Mouse (Mus musculus) forebrain, embryonic 11.5 days (tissue): ENCODE results near the gene Spint1. TPM values are rescaled to one million over a fixed set of nuclear protein-coding genes. Genes with fewer than 3 reads are reported as not detected.
A peak's percentile ranks its signal among the peaks of the same experiment; 100 is the strongest.

Experiments
- ATAC-seq: fragments of 200-750 bp; cut with Nextera tagmentation; replicated peaks from 2 replicates; pipeline ENCODE4 v1.8.0; 2017; ENCODE audit warnings: moderate TSS enrichment; ENCODE audit not compliant: low FRiP score
- DNase-seq: peaks from one replicate; pipeline ENCODE4 v3.0.0-alpha.2; 2017; ENCODE audit warnings: low spot score
- H3K27ac ChIP-seq: fragments of 300-500 bp; sonication (generic); 2 replicates; pipeline ENCODE4 v1.5.1; 2014; ENCODE audit warnings: low read depth, low read length
- H3K27me3 ChIP-seq: fragments of 300-500 bp; sonication (generic); 2 replicates; pipeline ENCODE4 v1.6.1; 2014; ENCODE audit warnings: mild to moderate bottlenecking, low read length, mixed read lengths; ENCODE audit not compliant: control insufficient read depth, insufficient read depth
- H3K36me3 ChIP-seq: fragments of 300-500 bp; sonication (generic); 2 replicates; pipeline ENCODE4 v1.6.1; 2014; ENCODE audit warnings: mild to moderate bottlenecking, low read length, moderate library complexity, mixed read lengths; ENCODE audit not compliant: control insufficient read depth, insufficient read depth
- H3K4me1 ChIP-seq: fragments of 300-500 bp; sonication (generic); replicated peaks from 2 replicates; pipeline ENCODE4 v1.6.1; 2014; ENCODE audit warnings: low read length, mixed read lengths; ENCODE audit not compliant: control insufficient read depth, insufficient read depth
- H3K4me2 ChIP-seq: fragments of 300-500 bp; sonication (generic); 2 replicates; pipeline ENCODE4 v1.6.1; 2014; ENCODE audit warnings: low read depth, mild to moderate bottlenecking, low read length, moderate library complexity, mixed read lengths; ENCODE audit not compliant: severe bottlenecking
- H3K4me3 ChIP-seq: fragments of 300-500 bp; sonication (generic); 2 replicates; pipeline ENCODE4 v1.5.1; 2014; ENCODE audit warnings: low read depth, low read length
- H3K9ac ChIP-seq: fragments of 300-500 bp; sonication (generic); 2 replicates; pipeline ENCODE4 v1.6.1; 2014; ENCODE audit warnings: low read length
- H3K9me3 ChIP-seq: fragments of 300-500 bp; sonication (generic); 2 replicates; pipeline ENCODE4 v1.6.1; 2016; ENCODE audit warnings: low read length, mixed read lengths; ENCODE audit not compliant: control insufficient read depth
- WGBS: fragments of 180-500 bp; shearing (Covaris S2); extraction: QIAGEN DNeasy Blood & Tissue Kit; methylation state at CpG from one replicate; pipeline ENCODE4 v1.1.7; 2014; 5-methylcytosine and 5-hydroxymethylcytosine counted together
- polyA plus RNA-seq: library from polyadenylated mRNA; unstranded; fragments of >200 nt; fragmentation: Nextera tagmentation; extraction: Ambion mirVana; gene quantifications from 2 replicates; pipeline ENCODE4 v1.2.1, GENCODE M21; 2014

The Spint1 gene
- polyA plus RNA-seq, 1 experiment from 2014 or later: 2.2 TPM

DNA sequence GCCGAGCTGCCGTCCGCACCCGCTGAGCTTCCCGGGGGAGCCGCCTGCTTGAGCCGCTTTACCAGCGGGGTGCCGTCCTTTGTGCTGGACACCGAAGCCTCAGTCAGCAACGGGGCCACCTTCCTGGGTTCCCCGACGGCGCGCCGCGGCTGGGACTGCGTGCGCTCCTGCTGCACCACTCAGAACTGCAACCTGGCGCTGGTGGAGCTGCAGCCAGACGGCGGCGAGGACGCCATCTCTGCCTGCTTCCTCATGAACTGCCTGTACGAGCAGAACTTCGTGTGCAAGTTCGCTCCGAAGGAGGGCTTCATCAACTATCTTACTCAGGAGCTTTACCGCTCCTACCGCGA, 684 bp downstream of the Spint1 start:
- ATAC-seq (no peak), DNase-seq (peak; percentile 64)
- peak overlapping the region; percentile 42 for H3K4me2 ChIP-seq
- H3K36me3 ChIP-seq: no peaks in the 10 kb centered on the region
- H3K4me3 ChIP-seq: peak overlapping the region; percentile 30
- H3K27me3 ChIP-seq: peaks cover 41% of the 10 kb centered on the region
- no peak overlapping the region for H3K9ac ChIP-seq
- peaks cover 10% of the 10 kb centered on the region for H3K4me1 ChIP-seq
- 2% methylated on average over 31 of the region's 31 CpGs for WGBS
- H3K9me3 ChIP-seq: no peaks in the 10 kb centered on the region
- no peak overlapping the region for H3K27ac ChIP-seq

DNA sequence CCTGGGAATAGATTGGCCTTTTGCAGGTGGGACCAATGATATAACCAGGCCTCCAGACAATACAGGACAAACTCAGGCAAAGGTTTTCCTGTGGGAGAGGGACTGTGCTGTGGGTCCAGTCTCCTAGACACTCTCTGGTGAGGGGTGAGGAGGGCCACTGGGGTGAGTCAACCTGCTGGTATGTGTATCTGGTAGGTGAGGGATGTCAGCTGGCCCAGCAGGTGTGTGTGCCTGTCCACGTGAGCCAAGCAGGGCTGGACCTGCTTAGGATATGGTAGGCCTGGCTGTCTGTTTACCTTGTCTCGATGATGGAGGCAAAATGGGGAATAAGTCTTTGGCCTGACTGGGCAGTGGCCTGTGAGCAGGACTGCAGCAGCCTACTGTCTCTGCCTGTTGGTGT, 1.5 kb downstream of the Spint1 start:
- Histone ChIP-seq H3K36me3 (no peaks in the 10 kb centered on the region), H3K9ac (no peak overlapping the region), H3K4me3 (no peak overlapping the region), H3K4me1 (peaks cover 10% of the 10 kb centered on the region), H3K9me3 (no peaks in the 10 kb centered on the region), H3K27ac (no peak overlapping the region), H3K4me2 (no peak overlapping the region), H3K27me3 (peaks cover 41% of the 10 kb centered on the region)
- 75% methylated on average over 2 of the region's 2 CpGs for WGBS
- DNase-seq (no peak), ATAC-seq (no peak)

DNA sequence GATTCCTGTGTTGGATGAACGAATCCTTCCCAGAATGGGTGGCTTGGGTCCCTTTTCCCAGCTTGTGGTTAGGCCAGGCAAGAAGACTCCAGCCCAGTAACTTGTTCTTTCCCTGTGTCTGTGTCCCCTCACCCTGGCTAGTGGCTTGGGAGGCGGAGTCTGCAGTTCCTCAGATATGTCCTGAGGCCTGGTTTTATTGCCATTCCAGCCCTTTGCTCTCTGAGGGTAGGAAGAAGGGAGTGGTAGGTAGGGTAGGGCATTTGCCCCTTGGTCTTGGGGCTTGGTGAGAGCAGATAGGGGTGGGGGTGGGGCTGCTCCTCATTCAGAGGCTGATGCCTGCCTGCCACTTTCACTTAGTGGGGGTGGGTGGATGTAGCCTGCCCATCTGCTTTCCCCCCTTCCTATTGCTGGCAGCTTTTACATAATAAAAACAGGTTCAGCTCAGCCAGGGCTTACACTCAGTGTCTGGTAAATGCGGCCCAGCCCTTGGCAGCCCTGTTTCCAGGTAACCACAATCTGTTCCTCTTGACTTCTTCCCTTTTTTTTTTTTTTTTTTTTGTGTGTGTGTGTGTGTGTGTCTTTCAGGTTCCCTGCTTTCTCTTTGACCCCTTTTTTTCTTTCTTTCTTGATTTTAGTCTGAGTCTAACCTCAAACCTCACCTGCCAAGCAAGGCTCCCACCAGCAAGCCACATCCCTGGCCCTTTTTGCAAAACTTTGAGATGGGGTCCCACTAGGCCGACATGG, 3.1 kb downstream of the Spint1 start:
- Histone ChIP-seq H3K9me3 (no peaks in the 10 kb centered on the region), H3K4me2 (no peak overlapping the region), H3K4me1 (peaks cover 10% of the 10 kb centered on the region), H3K36me3 (no peaks in the 10 kb centered on the region), H3K27me3 (peaks cover 41% of the 10 kb centered on the region), H3K27ac (no peak overlapping the region), H3K4me3 (no peak overlapping the region), H3K9ac (no peak overlapping the region)
- ATAC-seq (no peak), DNase-seq (no peak)
- WGBS: 75% methylated on average over 4 of the region's 4 CpGs

DNA sequence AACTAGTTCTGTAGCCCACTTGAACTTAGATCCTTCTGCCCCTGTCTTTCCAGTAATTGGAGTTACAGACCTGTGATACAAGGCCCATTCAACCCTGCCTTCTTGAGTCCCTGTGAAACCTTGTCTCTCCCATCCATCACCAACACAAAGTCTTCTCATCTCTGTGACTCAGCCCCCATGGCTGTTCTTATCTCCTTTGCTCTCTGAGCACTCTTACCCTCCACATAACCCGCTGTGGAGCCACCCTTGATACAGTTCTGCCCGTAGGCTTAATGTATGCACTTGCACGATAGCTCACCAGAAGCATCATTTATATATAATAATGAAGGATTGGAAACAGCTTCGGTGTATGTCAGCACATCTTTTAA, 3.6 kb downstream of the Spint1 start:
- H3K4me2 ChIP-seq: no peak overlapping the region
- no peaks in the 10 kb centered on the region for H3K36me3 ChIP-seq
- no peaks in the 10 kb centered on the region for H3K9me3 ChIP-seq
- peaks cover 36% of the 10 kb centered on the region for H3K27me3 ChIP-seq
- no peak for DNase-seq
- H3K9ac ChIP-seq: no peak overlapping the region
- H3K4me3 ChIP-seq: no peak overlapping the region
- H3K27ac ChIP-seq: no peak overlapping the region
- 94% methylated on average over 4 of the region's 4 CpGs for WGBS
- ATAC-seq: no peak
- H3K4me1 ChIP-seq: peaks cover 10% of the 10 kb centered on the region

DNA sequence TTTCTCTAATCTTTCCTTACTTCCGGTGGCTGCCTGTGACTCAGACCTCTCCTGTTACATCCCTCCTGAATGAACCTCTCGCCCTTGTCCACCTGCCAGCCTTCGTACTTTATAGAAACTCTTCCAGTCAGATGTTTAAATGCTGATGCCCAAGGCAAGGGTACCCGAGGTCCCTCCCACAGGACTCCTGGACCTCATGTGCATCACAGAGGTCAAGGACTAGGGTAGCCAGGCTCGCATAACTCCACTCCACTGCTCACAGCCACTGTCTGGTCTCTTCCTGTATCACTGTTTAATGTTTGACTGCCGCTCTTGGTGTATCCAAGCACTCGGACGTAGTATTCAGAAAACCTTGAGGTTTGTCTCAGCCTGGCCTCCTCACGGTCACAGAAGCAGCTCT, 5.4 kb downstream of the Spint1 start:
- H3K4me3 ChIP-seq: no peak overlapping the region
- no peaks in the 10 kb centered on the region for H3K9me3 ChIP-seq
- H3K27ac ChIP-seq: no peak overlapping the region
- H3K36me3 ChIP-seq: no peaks in the 10 kb centered on the region
- peaks cover 5% of the 10 kb centered on the region; the same call in 1 of the 2 replicates for H3K4me1 ChIP-seq
- no peak overlapping the region for H3K9ac ChIP-seq
- 88% methylated on average over 9 of the region's 9 CpGs for WGBS
- H3K4me2 ChIP-seq: no peak overlapping the region
- DNase-seq (no peak), ATAC-seq (no peak)
- peaks cover 18% of the 10 kb centered on the region for H3K27me3 ChIP-seq

DNA sequence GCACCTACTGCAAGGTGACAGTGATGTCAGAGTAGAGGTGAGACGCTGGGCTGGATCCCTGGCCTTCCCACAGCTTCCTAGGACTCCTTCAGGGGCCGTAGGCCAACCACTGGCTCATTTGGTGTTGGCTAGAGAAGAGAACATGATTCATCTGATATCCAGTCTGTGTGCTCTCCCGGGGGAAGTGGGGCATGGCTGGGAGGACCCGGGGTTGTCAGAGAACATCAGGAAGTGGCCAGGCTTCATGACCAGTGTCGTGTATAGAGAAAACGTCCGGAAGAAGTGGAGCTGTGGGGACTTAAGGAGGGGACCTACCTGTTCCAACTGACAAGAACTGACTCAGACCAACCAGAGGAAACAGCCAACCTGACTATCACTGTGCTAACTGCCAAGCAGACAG, 8.1 kb downstream of the Spint1 start:
- no peak for DNase-seq
- Histone ChIP-seq H3K27me3 (no peaks in the 10 kb centered on the region), H3K36me3 (no peaks in the 10 kb centered on the region), H3K9me3 (no peaks in the 10 kb centered on the region), H3K4me1 (no peaks in the 10 kb centered on the region), H3K27ac (no peak overlapping the region), H3K4me2 (no peak overlapping the region), H3K4me3 (no peak overlapping the region), H3K9ac (no peak overlapping the region)
- no peak for ATAC-seq
- WGBS: 90% methylated on average over 7 of the region's 7 CpGs

DNA sequence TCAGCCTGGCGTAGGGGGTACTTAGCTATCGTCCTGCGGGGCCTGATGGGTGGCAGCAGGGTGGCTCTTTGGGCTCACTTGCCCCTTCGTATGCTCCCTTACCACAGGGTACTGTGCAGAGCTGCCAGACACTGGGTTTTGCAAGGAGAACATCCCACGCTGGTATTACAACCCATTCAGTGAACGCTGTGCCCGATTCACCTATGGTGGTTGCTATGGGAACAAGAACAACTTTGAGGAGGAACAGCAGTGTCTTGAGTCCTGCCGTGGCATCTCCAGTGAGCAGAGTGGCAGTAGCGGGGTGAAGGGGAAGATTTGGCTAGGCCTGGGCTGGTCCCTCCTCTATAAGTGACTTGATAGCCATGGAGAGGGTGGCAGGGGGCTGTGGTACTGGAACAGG, 10.7 kb downstream of the Spint1 start:
- no peak overlapping the region for H3K9ac ChIP-seq
- no peak overlapping the region for H3K27ac ChIP-seq
- H3K4me2 ChIP-seq: no peak overlapping the region
- DNase-seq (no peak), ATAC-seq (no peak)
- no peaks in the 10 kb centered on the region for H3K4me1 ChIP-seq
- WGBS: 91% methylated on average over 9 of the region's 9 CpGs
- H3K27me3 ChIP-seq: no peaks in the 10 kb centered on the region
- no peaks in the 10 kb centered on the region for H3K9me3 ChIP-seq
- no peak overlapping the region for H3K4me3 ChIP-seq
- H3K36me3 ChIP-seq: no peaks in the 10 kb centered on the region

DNA sequence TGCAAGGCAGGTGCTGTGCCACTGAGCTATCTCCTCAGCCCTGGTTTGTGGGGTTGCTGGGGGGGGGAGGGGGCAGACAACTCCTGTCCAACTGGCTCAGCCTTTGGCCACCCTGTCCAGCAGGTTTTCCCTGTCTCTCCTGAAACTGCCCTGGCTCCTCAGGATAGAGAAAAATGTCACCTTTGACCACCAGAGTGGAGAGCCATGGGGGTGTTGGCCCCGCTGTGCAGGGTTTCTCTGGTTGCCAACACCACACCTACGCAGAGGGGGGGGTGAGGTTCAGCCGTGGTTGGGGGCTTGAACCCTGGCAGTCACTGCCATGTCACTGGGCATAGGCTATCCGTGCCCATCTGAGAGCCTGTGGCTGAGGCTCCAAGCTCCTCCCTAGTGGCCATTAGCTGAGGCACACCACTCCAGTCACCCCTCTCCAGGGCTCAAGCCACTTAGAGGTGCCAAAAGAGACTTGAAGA, 12.5 kb downstream of the Spint1 start:
- H3K4me2 ChIP-seq: no peak overlapping the region
- ATAC-seq (no peak), DNase-seq (no peak)
- H3K4me3 ChIP-seq: no peak overlapping the region
- H3K27me3 ChIP-seq: no peaks in the 10 kb centered on the region
- no peaks in the 10 kb centered on the region for H3K9me3 ChIP-seq
- H3K4me1 ChIP-seq: no peaks in the 10 kb centered on the region
- no peak overlapping the region for H3K9ac ChIP-seq
- no peaks in the 10 kb centered on the region for H3K36me3 ChIP-seq
- WGBS: 79% methylated on average over 4 of the region's 4 CpGs
- H3K27ac ChIP-seq: no peak overlapping the region

DNA sequence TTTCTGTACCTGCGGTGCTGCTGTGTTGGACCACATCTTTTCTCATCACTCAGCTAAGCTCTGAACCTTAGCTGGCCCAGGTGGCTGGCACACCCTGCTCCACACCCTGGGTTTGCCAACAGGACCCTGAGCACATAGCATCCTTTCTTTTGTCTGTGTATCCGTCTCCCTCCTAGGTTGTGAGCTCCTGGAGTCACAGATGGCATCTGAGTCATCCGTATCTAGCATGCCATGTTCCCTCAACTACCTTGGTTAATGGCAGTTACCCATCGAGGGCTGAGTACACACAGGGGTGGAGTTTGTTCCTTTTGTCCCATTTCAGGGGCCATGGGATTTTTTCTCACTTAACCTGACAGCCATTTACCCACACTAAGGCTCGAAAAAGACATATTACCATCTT, 13.2 kb downstream of the Spint1 start:
- Histone ChIP-seq H3K27ac (no peak overlapping the region), H3K27me3 (no peaks in the 10 kb centered on the region), H3K9ac (no peak overlapping the region), H3K4me3 (no peak overlapping the region), H3K4me1 (no peaks in the 10 kb centered on the region), H3K9me3 (no peaks in the 10 kb centered on the region), H3K36me3 (no peaks in the 10 kb centered on the region), H3K4me2 (no peak overlapping the region)
- 67% methylated on average over 5 of the region's 5 CpGs for WGBS
- DNase-seq (no peak), ATAC-seq (no peak)
